Mouse (Mus musculus) gastrocnemius, postnatal 36 days (tissue): ENCODE results near the gene Klf2. TPM values are rescaled to one million over a fixed set of nuclear protein-coding genes. Genes with fewer than 3 reads are reported as not detected.

Source experiments
- DNase-seq, 2 experiments: peaks; one replicate each; pipeline ENCODE4 v3.0.0; 2022
- intact Hi-C: fragments of 180-260 bp; cut with DNase I; formaldehyde crosslinking; loops from one replicate; pipeline ENCODE4 v1.15.1; 2025
- long read RNA-seq, 2 experiments: library from polyadenylated mRNA; stranded (forward); transcript quantifications; one replicate each; pipeline ENCODE4 v2.0.0; 2021
- total RNA-seq, 2 experiments: library from RNA; stranded (reverse); gene quantifications; 2 replicates each; pipeline ENCODE4 v1.2.3; 2021

Klf2 gene
- 10 to 100 TPM in 1 of 2 experiments, 1 to 10 TPM in 1; 9.3 to 26.4 TPM for total RNA-seq
- long read RNA-seq, experiment 1, partial matches to known transcripts = 4 of 9 reads
- long read RNA-seq, experiment 1, other reads (novel, unspliced or antisense) = 1 of 9 reads
- long read RNA-seq, experiment 2, transcript Klf2-201 (3 exons, 1,847 nt) = major isoform, 24 of 28 reads
- long read RNA-seq, experiment 2, partial matches to known transcripts = 4 of 28 reads
- long read RNA-seq, experiment 2, other reads (novel, unspliced or antisense) = 0 of 28 reads

- peak; percentile 97 to 98 for DNase-seq
- intact Hi-C loops = no loop called here
Observed at GRCm38 (mm10) chr8:72318801-72319322, at the start of gene Klf2. Gene Klf2 (plus strand): TSS chr8:72319033.

- intact Hi-C loops = no loop called here
- no peak for DNase-seq
Observed at GRCm38 (mm10) chr8:72270606-72271005, 48.2 kb upstream of the Klf2 start.

- DNase-seq = no peak
- intact Hi-C loops = no loop called here
Observed at GRCm38 (mm10) chr8:72271051-72271660, 47.7 kb upstream of the Klf2 start.

- DNase-seq = no peak
- intact Hi-C loops = no loop called here
Observed at GRCm38 (mm10) chr8:72271691-72272090, 47.1 kb upstream of the Klf2 start.

GRCm38 (mm10) chr8:72272361-72272760 is 46.5 kb upstream of the Klf2 start:
- DNase-seq = peak; percentile 54 to 61
- intact Hi-C loops = no loop called here

- intact Hi-C loops = no loop called here
- DNase-seq = no peak
Observed at GRCm38 (mm10) chr8:72273111-72273770, 45.6 kb upstream of the Klf2 start.

- intact Hi-C loops = no loop called here
Observed at GRCm38 (mm10) chr8:72273807-72274206, 45.0 kb upstream of the Klf2 start.

GRCm38 (mm10) chr8:72277244-72277643 is 41.6 kb upstream of the Klf2 start:
- intact Hi-C loops = no loop called here
- DNase-seq = no peak

More at GRCm38 (mm10) chr8:72273807-72274206, 45.0 kb upstream of the Klf2 start:
- DNase-seq = no peak

GRCm38 (mm10) chr8:72279151-72279550 is 39.7 kb upstream of the Klf2 start:
- no peak for DNase-seq
- intact Hi-C loops = no loop called here

GRCm38 (mm10) chr8:72281634-72282033 is 37.2 kb upstream of the Klf2 start:
- intact Hi-C loops = no loop called here
- no peak for DNase-seq

GRCm38 (mm10) chr8:72285285-72285684 is 33.5 kb upstream of the Klf2 start:
- DNase-seq = no peak
- intact Hi-C loops = no loop called here

- intact Hi-C loops = no loop called here
- no peak for DNase-seq
Observed at GRCm38 (mm10) chr8:72289051-72289450, 29.8 kb upstream of the Klf2 start.

GRCm38 (mm10) chr8:72291104-72291503 is 27.7 kb upstream of the Klf2 start:
- intact Hi-C loops = no loop called here
- DNase-seq = no peak

GRCm38 (mm10) chr8:72293309-72293708 is 25.5 kb upstream of the Klf2 start:
- intact Hi-C loops = no loop called here
- no peak for DNase-seq

- DNase-seq = no peak
- intact Hi-C loops = no loop called here
Observed at GRCm38 (mm10) chr8:72295125-72295524, 23.7 kb upstream of the Klf2 start.

- intact Hi-C loops = no loop called here
Observed at GRCm38 (mm10) chr8:72295679-72296078, 23.2 kb upstream of the Klf2 start.

GRCm38 (mm10) chr8:72296561-72296960 is 22.3 kb upstream of the Klf2 start:
- intact Hi-C loops = no loop called here

More at GRCm38 (mm10) chr8:72295679-72296078, 23.2 kb upstream of the Klf2 start:
- DNase-seq = peak; percentile 83 to 92

GRCm38 (mm10) chr8:72298928-72299327 is 19.9 kb upstream of the Klf2 start:
- DNase-seq = no peak
- intact Hi-C loops = no loop called here

More at GRCm38 (mm10) chr8:72296561-72296960, 22.3 kb upstream of the Klf2 start:
- no peak for DNase-seq

- intact Hi-C loops = no loop called here
- no peak for DNase-seq
Observed at GRCm38 (mm10) chr8:72300654-72301400, 18.0 kb upstream of the Klf2 start.

GRCm38 (mm10) chr8:72301497-72301896 is 17.3 kb upstream of the Klf2 start:
- intact Hi-C loops = no loop called here
- no peak for DNase-seq
